Mouse (Mus musculus) cerebellum, postnatal 4 days (tissue): Measurements from ENCODE around the gene Pigyl.
A peak's percentile ranks its signal among the peaks of the same experiment; 100 is the strongest.

Experiments
- DNase-seq, 2 experiments: peaks; one replicate each; pipeline ENCODE4 v3.0.0; 2022; ENCODE audit warnings: low spot score in 2 of 2, mixed read lengths in 1 of 2

Pigyl gene

DNA sequence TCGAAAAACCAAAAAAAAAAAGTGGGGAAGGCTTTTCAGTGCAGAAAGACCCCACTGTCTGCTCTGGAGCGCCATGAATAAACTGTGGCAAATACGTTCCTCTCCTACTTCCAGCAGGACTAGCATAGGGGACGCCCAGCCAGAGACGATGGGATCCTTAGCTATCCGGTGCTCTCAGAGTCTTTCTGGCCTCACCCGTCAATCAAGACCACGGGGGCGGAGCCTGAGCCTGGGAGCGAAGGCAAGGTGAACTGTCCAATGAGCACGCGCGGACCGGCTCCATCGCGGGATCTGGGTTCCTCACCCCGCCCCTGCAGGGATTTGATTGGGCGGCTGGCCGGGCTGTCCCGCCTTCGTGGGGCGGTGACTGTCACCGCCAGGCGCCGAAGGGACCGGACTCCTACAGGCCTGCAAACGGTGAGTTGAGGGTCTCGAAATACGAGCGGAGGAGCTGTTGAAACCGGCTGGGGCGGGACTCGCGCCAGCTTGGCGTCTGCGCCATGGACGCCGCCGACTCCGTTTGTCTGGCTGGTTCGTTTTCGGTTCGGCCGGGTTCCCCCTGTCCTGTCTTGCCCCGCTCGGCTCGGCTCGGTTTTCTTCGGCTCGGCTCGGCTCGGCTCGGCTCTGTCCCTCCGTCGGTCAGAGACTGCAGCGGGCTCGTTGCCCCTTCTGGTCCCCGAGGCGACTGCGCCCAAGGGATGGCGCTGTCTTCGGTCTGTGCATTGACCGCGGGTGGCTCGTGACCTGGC lies at the start of gene Pigyl:
Pigyl (plus strand) TSS at position 350 of the 749 bp plus-strand sequence.
- DNase-seq, result peak; percentile 97 to 99

- no peak for DNase-seq
Measured at GRCm38 (mm10) chr9:22108194-22108593, 48.5 kb upstream of the Pigyl start.

DNA sequence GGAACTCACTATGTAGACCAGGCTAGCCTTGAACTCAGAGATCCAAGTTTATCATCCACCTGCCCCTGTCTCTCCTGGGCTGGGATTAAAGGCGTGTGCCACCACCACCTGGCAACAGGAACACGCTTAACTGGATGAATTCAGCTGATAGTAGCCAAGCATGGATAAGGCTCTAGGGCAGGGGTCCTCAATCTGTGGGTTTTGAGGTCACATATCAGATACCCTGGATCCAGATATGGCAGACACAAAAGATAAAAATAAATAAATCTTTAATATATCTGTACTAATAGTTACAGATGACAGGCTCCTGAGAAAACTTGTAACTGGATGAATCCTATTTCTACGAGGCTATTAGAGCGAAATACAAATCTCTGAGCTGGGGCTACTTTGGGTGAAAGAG lies 41.0 kb upstream of the Pigyl start:
- no peak for DNase-seq

DNA sequence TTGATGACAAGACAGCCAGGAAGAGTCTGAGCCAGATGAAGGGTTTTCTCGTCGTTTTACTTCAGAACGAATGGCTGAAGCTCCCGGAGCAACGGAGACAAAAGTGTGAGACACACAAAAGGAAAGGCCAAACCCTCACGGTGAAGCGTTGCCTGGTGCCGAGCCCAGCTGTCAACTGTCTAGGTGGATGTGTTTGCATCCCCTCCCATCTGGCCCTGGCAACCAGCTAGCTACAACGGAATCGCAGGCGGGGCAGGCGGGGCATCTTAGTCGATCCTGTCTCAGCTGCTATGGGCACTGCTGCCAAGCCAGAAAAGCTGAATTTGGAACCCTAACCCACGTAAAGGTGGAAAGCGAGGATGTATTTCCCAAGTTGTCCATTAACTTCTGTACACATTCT lies 40.6 kb upstream of the Pigyl start:
- peak in 1 of 2 experiments; percentile 44 for DNase-seq

DNA sequence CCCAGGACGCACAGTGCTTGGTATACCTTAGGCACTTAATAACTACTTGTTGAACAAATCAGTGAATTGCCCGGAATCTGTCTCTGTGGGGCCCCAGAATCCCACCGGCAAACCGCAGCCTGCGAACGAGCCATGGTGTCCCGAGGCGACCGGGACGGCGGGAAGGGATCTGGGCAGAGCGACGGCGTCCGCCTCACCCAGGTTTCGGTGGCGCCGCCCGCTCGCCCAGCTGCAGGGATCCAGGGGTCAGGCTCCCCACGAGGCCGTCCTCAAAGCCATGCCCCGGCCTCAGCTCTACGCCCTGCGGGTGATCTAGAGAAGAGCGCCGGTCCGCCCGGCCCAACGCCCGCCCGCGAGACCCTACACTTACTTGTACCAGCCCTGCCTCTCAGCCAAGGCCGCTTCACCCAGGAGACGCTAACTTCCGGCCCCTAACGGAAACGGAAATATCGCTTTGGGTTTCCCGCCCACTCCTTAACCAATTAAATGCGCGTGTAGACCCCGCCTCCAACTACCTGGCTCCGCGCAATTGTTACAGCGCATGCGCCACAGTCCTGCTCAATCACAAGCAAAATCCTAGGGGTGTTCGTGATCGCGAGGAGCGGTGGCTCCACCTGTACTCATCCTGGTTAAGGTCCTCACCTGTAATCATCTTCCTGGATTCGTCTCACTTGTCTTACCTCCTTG lies 39.8 kb upstream of the Pigyl start, which contains the start of gene Elof1:
Elof1 (minus strand) TSS at position 433 of the 687 bp plus-strand sequence.
- peak; percentile 77 to 87 for DNase-seq

DNA sequence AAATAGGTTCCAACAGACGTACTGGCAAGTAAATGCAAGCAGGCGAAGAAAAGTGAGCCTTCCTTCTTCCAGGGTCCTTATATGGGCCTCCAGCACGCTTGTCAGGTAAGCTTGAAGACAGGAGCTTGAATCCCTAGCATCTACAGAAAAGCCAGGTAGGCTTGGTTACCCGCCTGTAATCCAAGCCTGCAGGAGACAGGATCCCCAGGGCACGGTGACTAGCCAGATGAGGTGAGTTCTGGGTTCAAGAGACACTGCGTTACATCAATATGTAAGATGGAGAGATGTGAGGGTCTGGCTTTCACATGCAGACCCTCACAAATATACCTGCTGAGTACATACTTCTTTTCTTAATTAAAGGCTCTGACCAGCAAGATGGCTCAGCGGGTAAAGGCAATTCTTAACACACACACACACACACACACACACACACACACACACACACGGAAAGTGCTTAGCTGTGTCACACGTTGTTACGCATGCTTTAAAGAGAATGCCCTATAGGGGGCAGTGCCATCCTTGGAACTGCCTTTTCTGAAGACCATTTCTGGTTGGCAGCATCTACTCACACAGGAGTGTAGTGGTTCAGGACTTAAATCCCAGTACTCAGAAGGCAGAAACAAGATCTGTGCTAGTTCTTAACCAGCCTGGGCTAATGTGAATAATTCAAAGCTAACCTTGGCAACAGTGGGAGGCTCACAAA lies 38.7 kb upstream of the Pigyl start:
- peak in 1 of 2 experiments; percentile 52 for DNase-seq

DNA sequence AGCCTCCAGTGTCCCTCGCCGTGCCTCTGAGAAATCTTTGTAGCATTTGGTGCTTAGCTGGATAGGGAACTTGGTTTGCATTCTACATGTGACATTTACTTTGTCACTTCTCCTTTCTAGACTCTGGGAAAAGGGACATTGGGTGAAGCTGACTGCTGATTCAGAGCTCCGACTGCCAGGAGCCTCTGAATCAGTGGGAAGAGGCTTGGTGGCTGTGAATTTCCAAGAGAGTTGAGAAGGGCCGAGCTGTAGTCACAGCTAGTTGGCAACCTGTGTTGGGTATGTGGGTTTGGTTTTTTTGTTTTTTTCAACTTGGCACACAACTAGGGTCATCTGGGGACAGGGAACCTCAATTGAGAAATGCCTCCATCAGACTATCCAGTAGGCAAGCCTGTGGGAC lies 37.1 kb upstream of the Pigyl start:
- no peak for DNase-seq

DNA sequence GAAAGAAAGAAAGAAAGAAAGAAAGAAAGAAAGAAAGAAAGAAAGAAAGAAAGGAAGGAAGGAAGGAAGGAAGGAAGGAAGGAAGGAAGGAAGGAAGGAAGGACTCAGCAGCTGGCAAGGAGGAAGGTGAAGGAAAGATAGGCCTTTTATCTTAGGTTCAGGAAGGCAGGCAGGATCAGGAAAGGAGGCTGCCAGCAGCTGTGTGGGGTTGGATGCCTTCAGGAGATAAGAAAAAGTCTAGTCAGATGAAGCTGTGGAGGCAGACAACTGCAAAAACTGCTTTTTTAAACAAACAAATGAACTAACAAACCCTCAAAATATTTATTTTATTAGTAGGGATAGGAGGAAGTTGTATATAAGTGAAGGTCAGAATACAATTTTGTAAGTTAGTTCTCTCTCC lies 35.1 kb upstream of the Pigyl start:
- no peak for DNase-seq

DNA sequence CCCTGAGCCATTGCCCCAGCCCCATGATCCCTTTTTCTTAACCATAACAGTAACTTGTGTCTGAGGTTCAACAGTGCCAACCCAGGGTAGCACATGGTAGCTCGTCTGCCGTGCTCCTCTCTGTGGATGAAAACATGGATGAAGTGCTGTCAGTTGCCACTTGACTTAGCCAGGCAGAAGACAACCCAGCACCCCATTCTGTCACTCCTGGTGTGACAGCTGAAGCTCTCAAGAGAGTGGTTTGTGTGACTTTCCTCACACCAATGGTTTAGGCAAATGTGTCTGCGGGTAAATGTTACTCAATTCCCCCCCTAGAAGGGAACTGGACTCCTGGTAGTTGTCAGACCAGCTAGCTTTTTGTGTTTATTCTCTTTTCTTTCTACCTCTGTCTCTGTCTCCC lies 34.6 kb upstream of the Pigyl start:
- DNase-seq, result no peak

GRCm38 (mm10) chr9:22123069-22123609 lies 33.5 kb upstream of the Pigyl start:
- no peak for DNase-seq

- DNase-seq, result no peak
Measured at GRCm38 (mm10) chr9:22124169-22124568, 32.5 kb upstream of the Pigyl start.

- no peak for DNase-seq
Measured at GRCm38 (mm10) chr9:22125246-22126027, 31.2 kb upstream of the Pigyl start.

DNA sequence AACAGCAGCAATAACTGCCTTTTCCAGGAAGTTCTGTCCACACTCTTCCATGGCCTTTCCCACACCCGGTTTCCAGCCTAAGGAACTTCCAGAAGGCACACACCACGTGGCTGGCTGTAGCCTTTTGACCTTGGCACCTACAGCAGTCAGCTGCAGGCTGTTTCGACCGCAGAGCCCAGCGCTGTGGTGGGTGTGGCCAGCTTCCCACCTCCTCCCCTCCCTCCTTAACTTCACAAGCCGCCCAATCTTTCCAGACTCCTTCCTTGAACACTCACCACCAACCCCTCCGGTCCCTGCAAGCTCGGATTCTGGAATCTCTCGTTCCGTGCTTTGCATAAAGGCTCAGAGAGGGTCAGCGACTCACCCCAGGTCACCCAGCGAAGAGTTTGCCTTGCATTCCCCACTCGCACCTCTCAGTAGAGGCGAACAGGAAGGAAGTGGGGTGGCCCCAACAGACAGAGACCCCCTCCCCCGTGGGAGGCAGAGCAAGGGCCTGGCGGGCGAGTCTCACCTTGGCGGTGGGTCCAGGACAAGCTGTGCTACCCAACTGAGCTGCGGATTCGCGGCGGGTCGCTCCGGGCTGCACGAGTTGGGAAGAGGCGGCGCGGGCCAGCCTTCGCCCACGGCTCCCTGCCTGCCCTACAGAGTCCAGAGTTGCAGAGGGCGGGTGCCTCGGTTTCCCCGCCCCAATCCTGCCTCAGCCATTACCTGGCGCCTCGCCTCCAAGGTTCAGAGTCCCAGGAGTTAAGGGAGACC lies 25.2 kb upstream of the Pigyl start:
- DNase-seq, result no peak

GRCm38 (mm10) chr9:22132220-22132619 lies 24.4 kb upstream of the Pigyl start:
- DNase-seq, result no peak

DNA sequence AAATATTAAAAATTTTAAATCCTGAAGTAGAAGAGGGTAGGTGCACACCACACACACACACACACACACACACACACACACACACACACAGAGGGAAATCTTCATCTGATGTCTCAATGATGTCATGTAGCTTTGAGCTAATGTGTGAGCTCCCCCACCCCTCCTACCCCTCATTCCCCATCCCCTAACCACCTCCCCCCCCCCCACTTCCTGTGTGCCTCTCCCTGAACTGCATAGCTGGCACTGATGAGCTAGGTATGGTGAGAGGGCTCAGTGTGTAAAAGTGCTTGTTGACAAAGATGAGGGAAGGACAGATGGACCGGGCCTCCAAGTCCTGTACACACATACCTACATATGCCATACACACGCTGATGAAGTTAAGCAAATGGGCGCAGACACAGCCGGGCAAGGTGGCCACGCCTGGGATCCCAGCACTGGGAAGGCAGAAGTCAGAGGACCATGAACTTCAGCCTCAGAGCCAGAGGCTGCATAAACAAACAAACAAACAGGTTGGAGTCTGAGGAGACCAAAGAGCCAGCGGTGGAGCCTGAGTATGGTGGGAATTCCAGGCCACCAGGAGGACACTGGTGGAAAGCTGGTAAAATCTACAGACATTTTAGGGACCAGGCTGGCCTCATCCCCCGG lies 22.3 kb upstream of the Pigyl start:
- DNase-seq, result no peak

DNA sequence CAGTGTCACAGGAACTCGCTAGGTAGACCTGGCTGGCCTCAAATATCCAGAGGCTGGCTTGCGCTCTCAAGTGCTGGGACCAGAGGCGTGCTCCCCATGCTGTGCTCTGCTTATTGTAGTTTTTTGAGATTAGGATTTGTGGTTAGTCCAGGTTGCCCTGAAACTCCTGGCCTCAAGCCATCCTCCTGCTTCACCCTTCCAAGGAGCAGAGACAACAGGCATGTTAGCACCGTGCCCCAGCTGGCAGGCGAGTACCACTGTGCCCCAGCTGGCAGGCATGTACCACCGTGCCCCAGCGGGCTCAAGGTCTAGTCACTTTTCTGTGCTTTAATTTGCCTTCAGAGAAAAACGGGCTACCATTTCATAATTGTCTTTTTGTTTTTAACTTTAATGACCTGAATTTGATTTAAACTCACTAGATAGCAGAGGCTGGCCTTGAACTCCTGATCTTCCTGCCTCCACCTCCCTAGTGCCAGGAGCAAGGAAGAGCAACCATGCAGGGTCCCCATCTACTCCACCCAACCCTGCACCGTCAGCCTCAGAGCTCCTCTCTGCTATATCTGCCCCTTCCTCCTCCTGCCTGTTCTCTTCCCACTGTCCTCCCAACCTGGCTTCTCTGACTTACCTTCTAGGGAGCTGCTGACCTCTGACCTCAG lies 21.5 kb upstream of the Pigyl start:
- no peak for DNase-seq

- no peak for DNase-seq
Measured at GRCm38 (mm10) chr9:22135644-22136390, 20.8 kb upstream of the Pigyl start, which contains the start of gene Acp5. TSS of gene Acp5 (minus strand) at chr9:22135711.

DNA sequence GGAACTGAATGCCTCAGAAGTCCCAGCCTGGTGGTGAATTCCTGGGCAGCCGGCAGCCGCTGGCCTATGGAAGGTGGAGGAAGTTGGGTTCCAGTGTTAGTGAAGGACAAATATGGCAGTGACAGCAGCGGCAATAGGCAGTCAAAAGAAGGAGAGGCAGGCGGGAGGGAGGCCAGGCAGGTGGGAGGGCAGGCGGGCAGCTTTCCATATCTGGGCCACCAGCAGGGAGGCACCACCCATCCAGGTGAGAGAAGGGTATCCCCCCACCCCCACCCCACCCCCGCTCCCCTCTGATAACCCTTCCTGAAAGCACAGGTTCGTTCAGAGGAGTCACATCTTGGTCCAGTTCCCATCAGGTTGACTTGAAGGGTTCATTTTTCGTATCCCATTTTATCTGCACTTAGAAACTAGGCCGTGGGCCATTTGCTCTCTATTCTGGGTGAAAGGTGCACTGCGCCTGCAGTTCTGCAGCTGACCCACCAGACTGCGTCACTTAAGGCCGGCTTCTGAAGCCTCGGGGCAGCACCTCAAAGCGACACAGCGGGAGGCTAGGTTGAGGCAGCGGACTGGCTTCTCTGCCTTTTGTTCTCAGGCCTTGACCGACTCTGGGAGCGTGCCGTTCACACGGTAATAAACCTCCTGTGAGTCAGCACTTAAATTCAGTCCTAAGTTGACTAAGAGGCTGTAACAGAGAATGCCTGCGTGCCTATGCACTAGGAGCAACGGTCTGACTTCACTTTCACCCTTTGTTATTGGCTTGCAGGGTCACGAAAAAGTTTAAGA lies 19.7 kb upstream of the Pigyl start:
- DNase-seq, result no peak
